Mouse (Mus musculus) MEL (cell line): ENCODE measurements around the gene Tomm40. TPM values are rescaled to one million over a fixed set of nuclear protein-coding genes. Genes with fewer than 3 reads are reported as not detected.

ENCODE experiments used
- DNase-seq: peaks from one replicate; pipeline ENCODE4 v3.0.0; 2011; ENCODE audit warnings: low read depth, low spot score
- H3K27ac ChIP-seq: 2 replicates; pipeline ENCODE4 v1.5.1; 2012; ENCODE audit warnings: low read depth, mild to moderate bottlenecking, control low read depth, low read length, moderate library complexity; ENCODE audit not compliant: control insufficient read depth
- H3K27me3 ChIP-seq, 2 experiments: fragments of 150-350 bp in 1 of 2; sonication (generic) in 1 of 2; 2 replicates each; pipeline ENCODE4 v1.6.1; 2012; ENCODE audit warnings: low read length in 2 of 2, mild to moderate bottlenecking in 2 of 2, improper control_type of control experiment in 1 of 2, moderate library complexity in 1 of 2; ENCODE audit not compliant: insufficient read depth in 2 of 2, control insufficient read depth in 1 of 2
- H3K36me3 ChIP-seq, 2 experiments: 2 replicates each; pipeline ENCODE4 v1.6.1; 2012 to 2014; ENCODE audit warnings: low read length in 2 of 2, improper control_type of control experiment in 1 of 2, inconsistent platforms in 1 of 2, mild to moderate bottlenecking in 1 of 2; ENCODE audit not compliant: insufficient read depth in 2 of 2, control insufficient read depth in 1 of 2
- H3K4me1 ChIP-seq, 2 experiments: fragments of 150-350 bp in 1 of 2; sonication (generic) in 1 of 2; 2 replicates each; pipeline ENCODE4 v1.6.1; 2012; ENCODE audit warnings: low read length in 2 of 2, improper control_type of control experiment in 1 of 2, mild to moderate bottlenecking in 1 of 2; ENCODE audit not compliant: insufficient read depth in 2 of 2, control insufficient read depth in 1 of 2
- H3K4me3 ChIP-seq, 2 experiments: fragments of 150-350 bp in 1 of 2; sonication (generic) in 1 of 2; 2 replicates each; pipeline ENCODE4 v1.5.1; 2012; ENCODE audit warnings: low read depth in 2 of 2, low read length in 2 of 2, mild to moderate bottlenecking in 2 of 2, moderate library complexity in 2 of 2, control low read depth in 1 of 2, improper control_type of control experiment in 1 of 2; ENCODE audit not compliant: control insufficient read depth in 1 of 2, insufficient read depth in 1 of 2
- H3K79me2 ChIP-seq: 2 replicates; pipeline ENCODE4 v1.6.1; 2012; ENCODE audit warnings: mild to moderate bottlenecking, low read length, moderate library complexity; ENCODE audit not compliant: control insufficient read depth, poor library complexity, insufficient read depth
- H3K9ac ChIP-seq: 2 replicates; pipeline ENCODE4 v1.6.1; 2012; ENCODE audit warnings: low read depth, mild to moderate bottlenecking, control low read depth, low read length, moderate library complexity; ENCODE audit not compliant: control insufficient read depth, poor library complexity, severe bottlenecking
- H3K9me3 ChIP-seq: fragments of 150-350 bp; sonication (generic); replicated peaks from 2 replicates; pipeline ENCODE4 v1.6.1; 2012; ENCODE audit warnings: mild to moderate bottlenecking, low read length, improper control_type of control experiment, moderate library complexity; ENCODE audit not compliant: insufficient read depth
- BHLHE40 ChIP-seq: IDR thresholded peaks from 2 replicates; pipeline ENCODE4 v1.6.1; 2012; ENCODE audit warnings: low read depth, mild to moderate bottlenecking, inconsistent platforms, low read length, improper control_type of control experiment, borderline replicate concordance
- CHD2 ChIP-seq: IDR thresholded peaks from 2 replicates; pipeline ENCODE4 v1.6.1; 2011; ENCODE audit warnings: low read length, improper control_type of control experiment
- EP300 ChIP-seq, 2 experiments: IDR thresholded peaks; 2 replicates each; pipeline ENCODE4 v1.6.1; 2011; ENCODE audit warnings: improper control_type of control experiment in 2 of 2, low read length in 2 of 2, low read depth in 1 of 2, mild to moderate bottlenecking in 1 of 2
- ETS1 ChIP-seq: IDR thresholded peaks from 2 replicates; pipeline ENCODE4 v1.6.1; 2012; ENCODE audit warnings: low read depth, mild to moderate bottlenecking, inconsistent platforms, low read length, improper control_type of control experiment, moderate library complexity
- GATA1 ChIP-seq: IDR thresholded peaks from 2 replicates; pipeline ENCODE4 v1.6.1; 2011; ENCODE audit warnings: low read depth, low read length, improper control_type of control experiment
- KAT2A ChIP-seq: conservative IDR thresholded peaks from 2 replicates; pipeline ENCODE4 v1.6.1; 2012; ENCODE audit warnings: low read depth, low read length, improper control_type of control experiment, inconsistent platforms
- MAFK ChIP-seq: IDR thresholded peaks from 2 replicates; pipeline ENCODE4 v1.6.1; 2011; ENCODE audit warnings: low read depth, mild to moderate bottlenecking, low read length, improper control_type of control experiment, borderline replicate concordance
- MAX ChIP-seq: IDR thresholded peaks from 2 replicates; pipeline ENCODE4 v1.6.1; 2011; ENCODE audit warnings: low read length, improper control_type of control experiment
- MEF2A ChIP-seq: IDR thresholded peaks from 2 replicates; pipeline ENCODE4 v1.6.1; 2014; ENCODE audit warnings: low read depth, mild to moderate bottlenecking, inconsistent platforms, low read length, improper control_type of control experiment; ENCODE audit not compliant: poor library complexity, insufficient replicate concordance, severe bottlenecking; ENCODE audit errors: extremely low read depth
- MXI1 ChIP-seq: IDR thresholded peaks from 2 replicates; pipeline ENCODE4 v1.6.1; 2011; ENCODE audit warnings: mild to moderate bottlenecking, low read depth, low read length, improper control_type of control experiment
- MYB ChIP-seq: IDR thresholded peaks from 2 replicates; pipeline ENCODE4 v1.6.1; 2011; ENCODE audit warnings: mild to moderate bottlenecking, low read depth, low read length, improper control_type of control experiment
- MYC ChIP-seq: IDR thresholded peaks from 2 replicates; pipeline ENCODE4 v1.6.1; 2011; ENCODE audit warnings: low read depth, mild to moderate bottlenecking, low read length, improper control_type of control experiment, moderate library complexity
- POLR2AphosphoS2 ChIP-seq: IDR thresholded peaks from 2 replicates; pipeline ENCODE4 v1.6.1; 2011; ENCODE audit warnings: low read length, improper control_type of control experiment
- RCOR1 ChIP-seq: IDR thresholded peaks from 2 replicates; pipeline ENCODE4 v1.6.1; 2012; ENCODE audit warnings: low read depth, mild to moderate bottlenecking, inconsistent platforms, low read length, improper control_type of control experiment
- SIN3A ChIP-seq: IDR thresholded peaks from 2 replicates; pipeline ENCODE4 v1.6.1; 2012; ENCODE audit warnings: low read length, improper control_type of control experiment, inconsistent platforms
- SMC3 ChIP-seq: IDR thresholded peaks from 2 replicates; pipeline ENCODE4 v1.6.1; 2011; ENCODE audit warnings: low read depth, low read length, improper control_type of control experiment
- TAL1 ChIP-seq: IDR thresholded peaks from 2 replicates; pipeline ENCODE4 v1.6.1; 2012; ENCODE audit warnings: mild to moderate bottlenecking, inconsistent platforms, low read length, moderate library complexity, mixed read lengths
- UBTF ChIP-seq: IDR thresholded peaks from 2 replicates; pipeline ENCODE4 v1.6.1; 2012; ENCODE audit warnings: low read depth, mild to moderate bottlenecking, inconsistent platforms, low read length, improper control_type of control experiment, moderate library complexity, borderline replicate concordance; ENCODE audit not compliant: insufficient read depth
- USF1 ChIP-seq: IDR thresholded peaks from 2 replicates; pipeline ENCODE4 v1.6.1; 2014; ENCODE audit warnings: low read depth, mild to moderate bottlenecking, inconsistent platforms, low read length, improper control_type of control experiment, moderate library complexity
- ZC3H11A ChIP-seq: IDR thresholded peaks from 2 replicates; pipeline ENCODE4 v1.6.1; 2012; ENCODE audit warnings: low read depth, mild to moderate bottlenecking, inconsistent platforms, low read length, improper control_type of control experiment
- ZNF384 ChIP-seq: IDR thresholded peaks from 2 replicates; pipeline ENCODE4 v1.6.1; 2012; ENCODE audit warnings: low read depth, mild to moderate bottlenecking, inconsistent platforms, low read length, improper control_type of control experiment
- polyA plus RNA-seq, 2 experiments: library from polyadenylated mRNA; stranded (reverse) in 1 of 2; unstranded in 1 of 2; fragments of >175 nt in 1 of 2; fragments of >200 nt in 1 of 2; gene quantifications; 2 replicates each; pipeline versions ENCODE4 v1.2.1 to v1.2.4; 2012; ENCODE audit warnings: low replicate concordance in 2 of 2, low read depth in 1 of 2; ENCODE audit not compliant: insufficient read length in 2 of 2, insufficient read depth in 1 of 2, missing spikeins in 1 of 2
- total RNA-seq: library from RNA; depleted of rRNA; stranded (reverse); fragments of 300-350 nt; gene quantifications from 2 replicates; pipeline ENCODE4 v1.2.3, GENCODE M21; 2012

The Tomm40 gene
- total and polyA plus RNA-seq, 3 experiments, result 294 to 403 TPM; not detected in 1

GRCm38 (mm10) chr7:19749389-19750216 is 34.4 kb upstream of the Tomm40 start (continued):
- TF ChIP-seq MYC, result peak; percentile 58; the same call in 1 of the 2 replicates
- TF ChIP-seq MXI1, result peak; percentile 55
- no peak for TF ChIP-seq KAT2A
- no peak for TF ChIP-seq TAL1
- no peak for TF ChIP-seq MYB
- TF ChIP-seq POLR2AphosphoS2, result no peak
- peak; percentile 48 for TF ChIP-seq SMC3
- TF ChIP-seq BHLHE40, result no peak
- TF ChIP-seq MAX, result no peak
- TF ChIP-seq ZNF384, result no peak
- no peak for TF ChIP-seq MEF2A
- TF ChIP-seq SIN3A, result peak; percentile 70
- no peak for TF ChIP-seq UBTF
- TF ChIP-seq ETS1, result no peak; the same call in 1 of the 2 replicates
- TF ChIP-seq MAFK, result no peak
- no peak for TF ChIP-seq EP300 (IDR thresholded peaks at IDR 0.05; ENCODE audit: low read depth in 1 of 2, low read length in 2 of 2)
- TF ChIP-seq RCOR1, result no peak
- TF ChIP-seq USF1, result 0 out of 2 replicates have a peak, but pooled peaks have one; percentile 23

GRCm38 (mm10) chr7:19748219-19749195 is 33.3 kb upstream of the Tomm40 start:
- H3K27ac ChIP-seq, result no peak overlapping the region
- 0 out of 2 replicates have a peak, but pooled peaks have one; percentile 23 for TF ChIP-seq MXI1
- TF ChIP-seq GATA1, result no peak
- no peak for TF ChIP-seq ETS1
- TF ChIP-seq ZC3H11A, result no peak
- no peak for TF ChIP-seq CHD2
- peak; percentile 35 for DNase-seq
- H3K36me3 ChIP-seq, result peaks cover 0 to 19% of the 10 kb centered on the region in 2 experiments; a peak in 2 of 4 replicates
- H3K9ac ChIP-seq, result peak overlapping the region; percentile 66
- peak overlapping the region; percentile 56 to 61 for H3K4me3 ChIP-seq
- no peaks in the 10 kb centered on the region for H3K27me3 ChIP-seq
- peaks cover 15 to 31% of the 10 kb centered on the region in 2 experiments for H3K4me1 ChIP-seq
- H3K9me3 ChIP-seq, result no peaks in the 10 kb centered on the region
- H3K79me2 ChIP-seq, result no peaks in the 10 kb centered on the region
